Mouse (Mus musculus) midbrain, embryonic 12.5 days (tissue): Measurements from ENCODE around the gene Clybl. TPM values are rescaled to one million over a fixed set of nuclear protein-coding genes. Genes with fewer than 3 reads are reported as not detected.

Experiments used
- ATAC-seq: fragments of 200-750 bp; cut with Nextera tagmentation; 2 replicates; pipeline ENCODE4 v1.8.0; 2017; ENCODE audit warnings: low read depth, moderate TSS enrichment, moderate library complexity; ENCODE audit not compliant: low FRiP score
- H3K27ac ChIP-seq: fragments of 300-500 bp; sonication (generic); replicated peaks from 2 replicates; pipeline ENCODE4 v1.5.1; 2016; ENCODE audit warnings: mild to moderate bottlenecking
- H3K27me3 ChIP-seq: fragments of 300-500 bp; sonication (generic); 2 replicates; pipeline ENCODE4 v1.6.1; 2016; ENCODE audit warnings: mild to moderate bottlenecking
- H3K36me3 ChIP-seq: fragments of 300-500 bp; sonication (generic); 2 replicates; pipeline ENCODE4 v1.6.1; 2016
- H3K4me1 ChIP-seq: fragments of 300-500 bp; sonication (generic); 2 replicates; pipeline ENCODE4 v1.6.1; 2016
- H3K4me2 ChIP-seq: fragments of 300-500 bp; sonication (generic); replicated peaks from 2 replicates; pipeline ENCODE4 v1.6.1; 2016; ENCODE audit warnings: mild to moderate bottlenecking, moderate library complexity
- H3K4me3 ChIP-seq: fragments of 300-500 bp; sonication (generic); 2 replicates; pipeline ENCODE4 v1.5.1; 2016; ENCODE audit warnings: mild to moderate bottlenecking
- H3K9ac ChIP-seq: fragments of 300-500 bp; sonication (generic); replicated peaks from 2 replicates; pipeline ENCODE4 v1.6.1; 2016; ENCODE audit warnings: mild to moderate bottlenecking, moderate library complexity
- H3K9me3 ChIP-seq: fragments of 300-500 bp; sonication (generic); 2 replicates; pipeline ENCODE4 v1.6.1; 2016; ENCODE audit warnings: mild to moderate bottlenecking
- WGBS: fragments of 180-500 bp; shearing (Covaris S2); methylation state at CpG from one replicate; pipeline ENCODE4 v1.1.7; 2016; 5-methylcytosine and 5-hydroxymethylcytosine counted together
- polyA plus RNA-seq: library from polyadenylated mRNA; unstranded; fragments of >200 nt; fragmentation: Nextera tagmentation; extraction: Ambion mirVana; gene quantifications from 2 replicates; pipeline ENCODE4 v1.2.1, GENCODE M21; 2016

The Clybl gene
- polyA plus RNA-seq, 1 experiment from 2014 or later = 19.4 TPM

- Histone ChIP-seq H3K27me3 (peaks cover 82% of the 10 kb centered on the region), H3K36me3 (no peaks in the 10 kb centered on the region), H3K4me1 (peaks cover 51% of the 10 kb centered on the region), H3K9me3 (no peaks in the 10 kb centered on the region), H3K4me2 (peak overlapping the region; percentile 41), H3K9ac (0 out of 2 replicates have a peak overlapping the region, but pooled peaks have one; percentile 2), H3K27ac (peak overlapping the region; percentile 63), H3K4me3 (0 out of 2 replicates have a peak overlapping the region, but pooled peaks have one; percentile 7)
- 27% methylated on average over 22 of the region's 22 CpGs for WGBS
- ATAC-seq = no peak
These were observed 45.4 kb downstream of the Clybl start for GRCm38 (mm10) chr14:122226666-122227453.

- 0 out of 2 replicates have a peak overlapping the region, but pooled peaks have one; percentile 7 for H3K4me3 ChIP-seq
- H3K27ac ChIP-seq = peak overlapping the region; percentile 58; the same call in 1 of the 2 replicates
- no peaks in the 10 kb centered on the region for H3K9me3 ChIP-seq
- 7% methylated on average over 14 of the region's 14 CpGs for WGBS
- peak overlapping the region; percentile 41 for H3K4me2 ChIP-seq
- H3K9ac ChIP-seq = no peak overlapping the region
- peaks cover 51% of the 10 kb centered on the region for H3K4me1 ChIP-seq
- H3K27me3 ChIP-seq = peaks cover 80% of the 10 kb centered on the region
- H3K36me3 ChIP-seq = no peaks in the 10 kb centered on the region
- ATAC-seq = no peak
These were observed 46.0 kb downstream of the Clybl start for GRCm38 (mm10) chr14:122227454-122227951.

- Histone ChIP-seq H3K4me3 (no peak overlapping the region), H3K36me3 (no peaks in the 10 kb centered on the region), H3K27ac (peak overlapping the region; percentile 25; the same call in 1 of the 2 replicates), H3K9ac (no peak overlapping the region), H3K27me3 (peaks cover 78% of the 10 kb centered on the region), H3K4me1 (peaks cover 51% of the 10 kb centered on the region), H3K4me2 (peak overlapping the region; percentile 34), H3K9me3 (no peaks in the 10 kb centered on the region)
- 5% methylated on average over 23 of the region's 23 CpGs for WGBS
- peak; percentile 55 for ATAC-seq
These were observed 47.5 kb downstream of the Clybl start for GRCm38 (mm10) chr14:122228816-122229551.

GRCm38 (mm10) chr14:122229988-122230387 is 48.5 kb downstream of the Clybl start:
- H3K4me1 ChIP-seq = peaks cover 47% of the 10 kb centered on the region
- peaks cover 78% of the 10 kb centered on the region for H3K27me3 ChIP-seq
- no peak overlapping the region for H3K4me3 ChIP-seq
- no peak overlapping the region for H3K9ac ChIP-seq
- no peak overlapping the region for H3K4me2 ChIP-seq
- no peak for ATAC-seq
- peak overlapping the region; percentile 67 for H3K27ac ChIP-seq
- H3K9me3 ChIP-seq = no peaks in the 10 kb centered on the region
- H3K36me3 ChIP-seq = no peaks in the 10 kb centered on the region
- WGBS = 43% methylated on average over 5 of the region's 5 CpGs

GRCm38 (mm10) chr14:122230621-122231025 is 49.1 kb downstream of the Clybl start:
- no peaks in the 10 kb centered on the region for H3K9me3 ChIP-seq
- H3K9ac ChIP-seq = no peak overlapping the region
- ATAC-seq = peak; percentile 68
- WGBS = 16% methylated on average over 14 of the region's 14 CpGs
- peaks cover 40% of the 10 kb centered on the region for H3K4me1 ChIP-seq
- no peaks in the 10 kb centered on the region for H3K36me3 ChIP-seq
- H3K4me3 ChIP-seq = no peak overlapping the region
- peak overlapping the region; percentile 67 for H3K27ac ChIP-seq
- peaks cover 74% of the 10 kb centered on the region for H3K27me3 ChIP-seq
- peak overlapping the region; percentile 18 for H3K4me2 ChIP-seq

- H3K4me1 ChIP-seq = peaks cover 37% of the 10 kb centered on the region
- H3K4me3 ChIP-seq = no peak overlapping the region
- ATAC-seq = no peak
- H3K27ac ChIP-seq = peak overlapping the region; percentile 67; the same call in 1 of the 2 replicates
- H3K9ac ChIP-seq = no peak overlapping the region
- no peaks in the 10 kb centered on the region for H3K36me3 ChIP-seq
- H3K9me3 ChIP-seq = no peaks in the 10 kb centered on the region
- 38% methylated on average over 10 of the region's 10 CpGs for WGBS
- peaks cover 71% of the 10 kb centered on the region for H3K27me3 ChIP-seq
- peak overlapping the region; percentile 18 for H3K4me2 ChIP-seq
These were observed 49.6 kb downstream of the Clybl start for GRCm38 (mm10) chr14:122231073-122231472.

GRCm38 (mm10) chr14:122233212-122233714 is 51.8 kb downstream of the Clybl start:
- ATAC-seq = no peak
- peaks cover 24% of the 10 kb centered on the region for H3K4me1 ChIP-seq
- no peaks in the 10 kb centered on the region for H3K9me3 ChIP-seq
- 85% methylated on average over 19 of the region's 19 CpGs for WGBS
- no peak overlapping the region for H3K4me3 ChIP-seq
- H3K4me2 ChIP-seq = no peak overlapping the region
- H3K27ac ChIP-seq = no peak overlapping the region
- no peak overlapping the region for H3K9ac ChIP-seq
- peaks cover 59% of the 10 kb centered on the region for H3K27me3 ChIP-seq
- H3K36me3 ChIP-seq = no peaks in the 10 kb centered on the region

GRCm38 (mm10) chr14:122243874-122244273 is 62.4 kb downstream of the Clybl start:
- Histone ChIP-seq H3K27ac (no peak overlapping the region), H3K9ac (no peak overlapping the region), H3K9me3 (no peaks in the 10 kb centered on the region), H3K4me1 (no peaks in the 10 kb centered on the region), H3K36me3 (no peaks in the 10 kb centered on the region), H3K4me2 (no peak overlapping the region), H3K4me3 (no peak overlapping the region), H3K27me3 (0 out of 2 replicates have a peak, but pooled peaks cover 3% of the 10 kb centered on the region)
- WGBS = 87% methylated on average over 1 of the region's 1 CpGs
- no peak; the same call in 1 of the 2 replicates for ATAC-seq

GRCm38 (mm10) chr14:122246919-122247859 is 65.7 kb downstream of the Clybl start:
- Histone ChIP-seq H3K4me2 (no peak overlapping the region), H3K27me3 (peaks cover 7% of the 10 kb centered on the region; the same call in 1 of the 2 replicates), H3K4me1 (no peaks in the 10 kb centered on the region), H3K9ac (no peak overlapping the region), H3K9me3 (no peaks in the 10 kb centered on the region), H3K36me3 (no peaks in the 10 kb centered on the region), H3K27ac (no peak overlapping the region), H3K4me3 (no peak overlapping the region)
- 88% methylated on average over 18 of the region's 18 CpGs for WGBS
- ATAC-seq = no peak

GRCm38 (mm10) chr14:122249123-122249522 is 67.6 kb downstream of the Clybl start:
- no peak overlapping the region for H3K4me3 ChIP-seq
- WGBS = 89% methylated on average over 3 of the region's 3 CpGs
- no peak for ATAC-seq

GRCm38 (mm10) chr14:122251346-122251745 is 69.8 kb downstream of the Clybl start:
- no peaks in the 10 kb centered on the region for H3K36me3 ChIP-seq
- ATAC-seq = no peak
- no peak overlapping the region for H3K27ac ChIP-seq
- H3K4me2 ChIP-seq = no peak overlapping the region
- H3K4me1 ChIP-seq = peaks cover 11% of the 10 kb centered on the region
- no peak overlapping the region for H3K9ac ChIP-seq
- no peak overlapping the region for H3K4me3 ChIP-seq
- peaks cover 31% of the 10 kb centered on the region for H3K27me3 ChIP-seq
- no peaks in the 10 kb centered on the region for H3K9me3 ChIP-seq

More at GRCm38 (mm10) chr14:122249123-122249522, 67.6 kb downstream of the Clybl start:
- no peak overlapping the region for H3K4me2 ChIP-seq
- H3K27ac ChIP-seq = no peak overlapping the region
- peaks cover 14% of the 10 kb centered on the region for H3K27me3 ChIP-seq
- H3K9me3 ChIP-seq = no peaks in the 10 kb centered on the region
- H3K4me1 ChIP-seq = no peaks in the 10 kb centered on the region
- H3K9ac ChIP-seq = no peak overlapping the region
- H3K36me3 ChIP-seq = no peaks in the 10 kb centered on the region
